Mouse (Mus musculus) bone marrow, adult 2 months (tissue): ENCODE measurements around the gene Iqsec1. TPM values are rescaled to one million over a fixed set of nuclear protein-coding genes. Genes with fewer than 3 reads are reported as not detected.
A peak's percentile ranks its signal among the peaks of the same experiment; 100 is the strongest.

Experiments used
- H3K27ac ChIP-seq: fragments of 200-500 bp; 2 replicates; pipeline ENCODE4 v1.5.1; 2012; ENCODE audit warnings: low read depth, mild to moderate bottlenecking, control low read depth, inconsistent platforms, low read length; ENCODE audit not compliant: control insufficient read depth, poor library complexity, insufficient read depth
- H3K4me1 ChIP-seq: fragments of 200-500 bp; 2 replicates; pipeline ENCODE4 v1.6.1; 2011; ENCODE audit warnings: low read length; ENCODE audit not compliant: control insufficient read depth, insufficient read depth
- H3K4me3 ChIP-seq: fragments of 200-500 bp; replicated peaks from 2 replicates; pipeline ENCODE3; 2011; ENCODE audit warnings: mild to moderate bottlenecking, low read depth, low read length, control low read depth; ENCODE audit not compliant: control insufficient read depth
- CTCF ChIP-seq: fragments of 200-500 bp; IDR thresholded peaks from 2 replicates; pipeline ENCODE4 v1.5.1; 2011; ENCODE audit warnings: low read length, control low read depth; ENCODE audit not compliant: control insufficient read depth, insufficient read depth
- POLR2A ChIP-seq: fragments of 200-500 bp; IDR thresholded peaks from 2 replicates; pipeline ENCODE4 v1.6.1; 2011; ENCODE audit warnings: low read depth, mild to moderate bottlenecking, control low read depth, low read length, borderline replicate concordance; ENCODE audit not compliant: control insufficient read depth
- WGBS: fragments of 180-500 bp; shearing (Covaris S2); methylation state at CpG from one replicate; pipeline ENCODE4 v1.1.7; 2018; 5-methylcytosine and 5-hydroxymethylcytosine counted together
- polyA plus RNA-seq: library from polyadenylated mRNA; stranded (reverse); fragments of >200 nt; gene quantifications from 2 replicates; pipeline ENCODE4 v1.2.4, GENCODE M21; 2011; ENCODE audit warnings: low replicate concordance; ENCODE audit not compliant: missing spikeins, insufficient read depth, insufficient read length

The Iqsec1 gene
- polyA plus RNA-seq, 1 experiment = 81.1 TPM

DNA sequence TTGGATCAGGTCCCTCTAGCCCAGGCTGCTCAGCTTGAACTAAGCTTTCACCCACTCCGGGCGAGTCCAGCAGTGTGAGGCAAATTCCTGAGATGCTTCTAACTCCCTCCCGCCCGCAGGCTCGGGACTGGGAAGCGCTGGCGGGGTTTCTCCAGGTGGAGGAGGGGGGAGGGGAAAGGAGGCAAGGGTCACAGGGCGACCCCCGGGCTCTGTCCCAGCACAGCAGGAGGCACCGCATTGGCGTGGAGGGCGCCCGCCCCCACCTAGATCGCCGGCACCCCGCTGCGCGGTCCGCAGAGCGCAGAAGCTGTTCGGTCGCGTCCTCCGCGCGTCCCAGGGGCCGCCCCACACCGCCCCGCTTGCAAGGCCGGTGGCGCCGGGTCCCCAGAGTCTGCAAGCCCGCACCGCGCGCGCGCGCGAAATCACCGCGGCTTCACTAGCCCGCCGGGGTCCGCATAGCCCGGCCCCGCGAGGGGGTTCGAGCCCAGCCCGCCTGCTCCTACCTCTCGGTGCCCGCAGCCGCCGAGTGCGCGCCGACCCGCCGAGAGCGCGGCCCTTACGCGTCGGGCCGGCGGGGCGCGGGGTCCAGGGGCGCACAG, 252.3 kb downstream of the Iqsec1 start:
- Histone ChIP-seq H3K4me1 (peaks cover 8% of the 10 kb centered on the region), H3K4me3 (no peak overlapping the region), H3K27ac (no peak overlapping the region; the same call in 1 of the 2 replicates)
- 7% methylated on average over 65 of the region's 69 CpGs for WGBS
- TF ChIP-seq CTCF (no peak), POLR2A (no peak)

DNA sequence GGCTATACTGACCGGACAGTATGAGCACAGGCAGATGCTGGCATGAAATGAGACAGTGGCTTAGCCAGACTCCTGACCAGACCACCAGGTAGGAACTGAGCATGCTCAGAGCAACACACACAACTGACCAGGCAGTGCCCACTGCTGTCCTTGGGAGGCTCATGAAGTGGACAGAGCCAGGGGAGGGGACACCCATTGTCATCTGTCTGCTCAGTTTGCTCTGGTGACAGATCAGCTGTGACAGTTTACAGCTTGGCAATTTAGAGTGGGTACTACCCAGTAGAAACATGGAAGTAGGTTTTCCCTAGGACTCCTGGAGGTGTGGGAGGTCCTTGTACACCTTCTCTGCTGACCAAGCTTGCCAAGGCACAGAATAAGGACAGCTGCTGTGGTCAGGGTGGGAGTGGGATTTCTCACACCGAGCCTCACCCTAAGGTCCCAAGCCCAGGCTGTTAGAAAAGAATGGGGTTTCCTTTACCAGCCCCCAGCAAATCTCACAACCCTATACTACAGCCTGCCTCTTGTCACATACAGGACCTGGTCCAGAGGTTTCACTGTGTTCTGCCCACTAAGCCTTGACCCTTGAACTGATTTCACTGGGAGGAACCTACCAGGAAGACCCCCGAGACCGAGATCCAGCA, 253.0 kb downstream of the Iqsec1 start:
- no peak overlapping the region for H3K27ac ChIP-seq
- TF ChIP-seq CTCF (no peak), POLR2A (no peak)
- no peak overlapping the region for H3K4me3 ChIP-seq
- 73% methylated on average over 4 of the region's 4 CpGs for WGBS
- peaks cover 7% of the 10 kb centered on the region for H3K4me1 ChIP-seq

DNA sequence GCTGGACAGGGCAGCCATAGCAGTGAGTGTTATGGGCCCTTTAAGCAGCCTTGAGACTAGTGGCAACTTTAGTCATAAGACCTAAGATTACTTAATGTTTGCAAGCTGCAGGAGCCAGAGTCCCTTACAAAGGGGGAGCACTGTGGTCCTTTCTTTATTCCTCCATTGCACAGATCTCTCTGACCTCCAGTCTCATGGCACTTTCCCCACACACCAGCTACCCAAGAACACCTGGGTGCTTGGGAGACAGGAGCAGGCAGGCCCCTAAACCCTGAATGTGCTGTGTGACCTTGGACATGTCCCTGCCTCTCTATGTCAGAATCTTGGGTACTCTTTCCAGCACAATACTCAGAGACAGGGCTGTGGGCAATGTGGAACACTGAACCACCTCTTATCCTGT, 253.7 kb downstream of the Iqsec1 start:
- no peak overlapping the region for H3K27ac ChIP-seq
- H3K4me3 ChIP-seq = no peak overlapping the region
- no peak for TF ChIP-seq POLR2A
- TF ChIP-seq CTCF = no peak
- peaks cover 3% of the 10 kb centered on the region; the same call in 1 of the 2 replicates for H3K4me1 ChIP-seq

DNA sequence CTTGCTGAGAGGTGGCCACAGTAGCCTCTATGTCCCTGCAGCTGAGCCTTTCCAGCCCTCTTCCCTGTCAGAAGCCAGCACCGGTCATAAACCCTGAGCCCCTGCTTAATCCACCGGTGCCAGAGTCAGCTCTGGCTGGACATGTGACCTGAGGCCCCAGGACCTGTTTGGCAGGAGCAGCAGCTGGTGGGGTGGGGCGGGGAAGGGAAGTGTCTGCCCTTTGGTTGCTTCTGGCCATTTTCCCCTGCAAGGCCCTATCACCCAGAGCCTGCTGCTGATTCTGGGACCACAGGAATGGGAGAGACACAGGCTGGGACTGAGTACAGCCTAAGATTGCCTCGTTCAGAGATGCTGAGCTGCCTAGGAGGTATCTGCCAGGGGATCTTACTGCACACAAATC, 257.2 kb downstream of the Iqsec1 start:
- Histone ChIP-seq H3K4me3 (no peak overlapping the region), H3K27ac (no peak overlapping the region), H3K4me1 (no peaks in the 10 kb centered on the region)
- 33% methylated on average over 4 of the region's 4 CpGs for WGBS
- no peak for TF ChIP-seq CTCF

- WGBS = 76% methylated on average over 5 of the region's 5 CpGs
- Histone ChIP-seq H3K4me3 (no peak overlapping the region), H3K4me1 (no peaks in the 10 kb centered on the region), H3K27ac (no peak overlapping the region)
- no peak for TF ChIP-seq POLR2A
- TF ChIP-seq CTCF = no peak
These were observed 258.7 kb downstream of the Iqsec1 start for GRCm38 (mm10) chr6:90729829-90730228.

GRCm38 (mm10) chr6:90728491-90728931, 260.0 kb downstream of the Iqsec1 start:
- Histone ChIP-seq H3K4me3 (no peak overlapping the region), H3K27ac (no peak overlapping the region), H3K4me1 (no peaks in the 10 kb centered on the region)
- WGBS = 0% methylated on average over 1 of the region's 1 CpGs
- TF ChIP-seq POLR2A (no peak), CTCF (peak; percentile 98)

DNA sequence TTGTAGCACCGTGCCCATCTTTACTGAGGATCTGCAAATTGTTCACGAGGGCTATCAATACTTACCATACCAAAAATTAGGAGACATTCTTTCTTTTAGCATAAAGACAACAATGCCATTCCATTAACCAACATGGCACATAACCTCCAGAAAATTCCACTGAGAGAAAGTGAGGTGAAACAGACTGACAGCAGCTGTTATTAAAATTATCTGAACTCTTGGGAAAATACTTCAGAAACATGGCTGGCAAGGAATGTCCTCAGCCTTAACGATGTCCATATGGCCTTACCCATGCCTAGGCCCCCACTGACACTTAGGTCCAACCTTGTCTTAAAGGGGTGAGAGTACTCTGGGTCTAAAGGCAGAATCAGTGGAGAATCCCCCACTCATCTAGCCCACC, 260.7 kb downstream of the Iqsec1 start:
- H3K27ac ChIP-seq = no peak overlapping the region
- no peak for TF ChIP-seq CTCF
- TF ChIP-seq POLR2A = no peak
- H3K4me3 ChIP-seq = no peak overlapping the region
- WGBS = 86% methylated on average over 3 of the region's 3 CpGs
- H3K4me1 ChIP-seq = no peaks in the 10 kb centered on the region

GRCm38 (mm10) chr6:90726711-90727122, 261.8 kb downstream of the Iqsec1 start:
- no peak overlapping the region for H3K27ac ChIP-seq
- no peak for TF ChIP-seq POLR2A
- TF ChIP-seq CTCF = no peak
- 76% methylated on average over 2 of the region's 2 CpGs for WGBS
- no peak overlapping the region for H3K4me3 ChIP-seq
- H3K4me1 ChIP-seq = no peaks in the 10 kb centered on the region

GRCm38 (mm10) chr6:90725526-90725925, 263.0 kb downstream of the Iqsec1 start:
- Histone ChIP-seq H3K27ac (no peak overlapping the region), H3K4me3 (no peak overlapping the region), H3K4me1 (peaks cover 3% of the 10 kb centered on the region)
- no peak for TF ChIP-seq POLR2A
- TF ChIP-seq CTCF = no peak
- WGBS = 88% methylated on average over 1 of the region's 1 CpGs
